Mouse (Mus musculus) frontal cortex, postnatal 36 days (tissue): Measurements from ENCODE around the gene Stox2.

Experiments used
- DNase-seq, 2 experiments: peaks; one replicate each; pipeline ENCODE4 v3.0.0; 2022; ENCODE audit warnings: low spot score in 2 of 2

Stox2 gene

DNA sequence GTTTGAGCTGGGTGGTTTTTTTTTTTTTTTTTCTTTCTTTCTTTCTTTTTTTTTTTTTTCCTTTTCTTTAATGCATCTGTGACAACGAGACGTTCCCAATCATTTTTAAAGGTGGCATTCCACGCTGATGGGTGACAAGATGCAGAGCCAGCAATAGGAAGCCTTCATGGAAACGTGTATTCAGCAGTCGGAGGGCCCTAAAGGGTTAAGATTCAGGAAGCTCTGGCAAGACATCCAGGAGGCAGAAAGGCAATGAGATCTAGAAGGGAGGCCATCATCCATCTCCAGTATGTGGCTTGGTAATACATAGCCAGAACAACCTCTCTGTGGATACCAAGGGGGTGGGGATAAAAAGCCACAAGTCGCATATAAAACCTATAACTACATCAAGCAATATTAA, 156.5 kb downstream of the Stox2 start:
- DNase-seq, result no peak

DNA sequence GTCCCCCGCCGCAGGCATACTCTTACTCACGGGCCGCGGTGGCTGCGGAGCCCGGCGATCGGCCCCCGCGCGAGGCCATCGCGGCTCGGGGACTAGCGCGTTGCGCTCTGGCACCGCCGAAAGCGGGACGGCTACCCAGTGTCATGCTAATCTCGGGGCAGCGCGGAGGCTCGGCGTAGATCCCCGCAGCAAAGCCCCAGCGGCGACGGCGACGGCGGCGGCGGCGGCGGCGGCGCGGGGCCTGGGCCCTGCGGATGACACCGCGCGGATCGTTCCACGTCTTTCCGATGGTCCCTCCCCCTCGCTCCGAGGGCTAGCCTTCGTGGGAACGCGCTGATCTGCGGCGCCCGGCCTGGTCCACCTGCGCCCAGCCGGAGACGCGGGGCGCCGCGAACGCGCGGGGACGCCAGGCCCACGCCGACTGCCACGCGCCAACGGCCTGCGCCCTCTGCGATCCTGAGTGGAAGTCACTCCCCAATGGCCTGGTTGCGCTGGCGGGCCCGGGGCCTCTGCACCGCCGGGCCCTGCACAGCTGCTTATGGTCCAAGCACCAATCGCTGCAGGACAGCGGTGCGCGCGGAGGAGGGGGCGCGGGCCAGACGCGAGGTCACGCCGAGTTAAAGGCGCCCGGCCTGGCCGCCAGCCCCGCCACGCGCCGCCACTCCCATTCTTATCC, 157.2 kb downstream of the Stox2 start:
- DNase-seq, result peak; percentile 71 to 74

DNA sequence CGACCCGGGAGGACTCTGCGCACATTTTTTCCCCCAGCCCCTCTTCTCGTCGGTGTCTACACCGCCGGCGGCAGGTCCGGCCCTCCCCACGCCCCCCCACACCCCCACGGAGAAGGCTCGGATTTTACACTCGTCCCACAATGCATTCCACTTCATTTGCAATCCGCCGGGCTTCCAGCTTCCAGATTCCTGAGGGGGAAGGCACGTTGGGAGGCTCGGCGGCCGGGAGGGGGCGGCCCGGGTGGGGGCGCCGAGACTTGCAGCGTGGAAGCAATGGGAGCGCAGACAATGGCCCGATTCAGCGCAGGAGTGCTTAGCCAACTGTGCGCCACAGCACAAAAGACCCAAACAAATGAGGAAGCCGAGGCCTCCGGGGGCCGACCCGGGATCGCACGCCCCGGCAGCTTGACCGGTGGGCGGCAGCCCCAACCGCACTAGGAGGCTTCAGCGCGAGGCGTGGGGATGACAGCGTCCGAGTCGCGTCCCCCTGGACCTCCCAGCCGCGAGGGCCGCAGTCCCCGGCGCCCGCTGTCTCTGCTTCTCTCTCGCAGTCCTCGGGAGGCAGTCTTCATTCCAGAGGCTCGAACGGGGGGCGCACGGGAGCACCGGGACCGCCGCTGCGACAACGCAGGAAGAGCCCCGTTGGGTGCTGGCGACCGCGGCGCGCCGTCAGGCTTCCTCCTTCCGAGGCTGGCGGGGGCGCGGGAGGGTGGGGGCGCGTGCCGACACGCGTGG, 157.9 kb downstream of the Stox2 start:
- DNase-seq, result peak; percentile 63 to 66

DNA sequence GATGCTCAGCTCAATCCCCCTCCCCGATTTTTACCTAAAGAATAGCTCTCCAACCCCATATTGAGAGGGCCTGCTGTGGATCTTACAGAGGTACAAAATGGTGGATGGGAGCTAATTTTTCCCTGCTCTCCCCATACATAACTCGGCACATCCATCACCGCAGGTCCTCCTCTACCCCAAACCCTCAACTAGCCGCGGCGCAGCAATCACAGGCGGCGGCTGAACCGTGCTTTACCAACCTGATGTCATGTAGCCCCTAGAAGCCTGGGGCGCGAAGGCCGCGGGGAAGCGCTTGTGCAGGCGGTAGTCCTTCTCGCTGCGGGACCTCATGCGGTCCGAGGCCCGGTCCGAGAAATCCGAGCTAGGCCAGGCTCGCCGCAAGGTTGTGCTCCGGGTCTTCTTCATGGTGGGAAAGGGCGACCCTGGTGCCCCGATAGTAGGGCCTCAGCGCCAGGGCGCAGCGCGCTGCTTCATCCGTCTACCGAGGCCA, 158.5 kb downstream of the Stox2 start:
- DNase-seq, result peak; percentile 43 to 49

DNA sequence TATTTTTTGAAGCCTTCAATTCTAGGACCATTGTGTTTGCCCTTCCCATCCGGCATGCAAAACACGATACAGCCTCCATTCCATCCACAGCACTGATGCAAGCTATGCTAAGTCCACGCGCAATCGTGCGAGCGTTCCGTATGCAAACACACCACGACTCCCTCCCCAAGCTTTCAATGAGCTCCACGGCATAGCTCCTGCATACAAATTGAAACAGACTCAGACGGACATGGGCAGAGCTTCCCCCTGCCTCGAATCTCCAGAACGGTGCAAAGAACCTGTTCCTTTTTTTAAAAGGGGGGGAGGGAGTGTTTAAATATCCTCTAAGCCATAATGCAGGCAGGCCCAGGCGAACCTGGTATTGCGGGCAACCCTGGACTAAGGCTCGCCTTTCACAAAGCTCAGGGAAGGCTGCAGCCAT, 159.0 kb downstream of the Stox2 start:
- DNase-seq, result peak in 1 of 2 experiments; percentile 54

DNA sequence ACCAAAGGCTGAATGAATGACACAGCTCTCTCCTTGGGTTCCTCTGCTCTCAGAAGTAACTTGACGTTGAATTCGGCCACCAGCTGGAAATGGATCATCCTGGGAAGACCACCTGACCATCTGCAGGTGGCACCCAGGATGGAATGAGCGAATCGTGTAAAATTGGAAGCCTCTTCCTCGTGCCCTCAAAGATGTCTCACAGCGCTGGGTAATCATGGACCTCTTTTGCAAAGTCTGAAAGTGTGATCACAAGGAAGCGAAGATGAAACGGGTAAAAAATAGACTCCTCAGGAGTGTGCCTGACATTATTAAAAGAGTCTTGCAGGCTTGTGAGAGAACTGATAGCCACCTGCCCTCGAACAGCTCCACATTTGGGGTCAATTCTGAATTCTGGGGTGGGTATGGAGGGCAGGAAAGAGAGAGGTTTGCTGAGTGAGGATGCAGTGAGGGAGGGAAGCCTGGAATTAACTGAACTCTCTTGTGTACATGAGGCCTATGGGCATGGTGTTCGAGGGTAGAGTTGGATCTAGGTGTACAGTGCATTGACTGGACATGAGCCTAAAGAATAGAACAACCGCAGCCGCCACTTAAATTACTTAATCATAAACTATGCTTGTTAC, 160.0 kb downstream of the Stox2 start:
- no peak for DNase-seq

DNA sequence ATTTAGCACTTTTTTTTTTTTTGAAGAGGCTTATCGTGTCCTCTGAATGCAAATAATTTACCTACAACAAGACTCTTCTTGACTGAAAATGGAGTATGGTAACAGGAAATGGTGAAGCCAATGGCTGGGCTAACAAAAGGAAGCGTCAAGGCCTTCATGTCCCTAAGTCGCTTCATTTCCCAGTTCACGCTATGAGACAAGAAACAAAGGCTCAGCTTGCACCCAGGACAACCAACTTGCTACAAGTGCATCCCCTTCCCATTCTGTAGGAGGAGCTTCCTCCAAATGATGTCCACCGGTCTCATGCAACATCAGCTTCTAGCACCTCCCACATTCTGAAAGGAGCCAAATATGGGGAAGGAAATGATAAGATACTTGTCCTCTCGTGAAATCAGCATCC, 160.7 kb downstream of the Stox2 start:
- DNase-seq, result no peak

DNA sequence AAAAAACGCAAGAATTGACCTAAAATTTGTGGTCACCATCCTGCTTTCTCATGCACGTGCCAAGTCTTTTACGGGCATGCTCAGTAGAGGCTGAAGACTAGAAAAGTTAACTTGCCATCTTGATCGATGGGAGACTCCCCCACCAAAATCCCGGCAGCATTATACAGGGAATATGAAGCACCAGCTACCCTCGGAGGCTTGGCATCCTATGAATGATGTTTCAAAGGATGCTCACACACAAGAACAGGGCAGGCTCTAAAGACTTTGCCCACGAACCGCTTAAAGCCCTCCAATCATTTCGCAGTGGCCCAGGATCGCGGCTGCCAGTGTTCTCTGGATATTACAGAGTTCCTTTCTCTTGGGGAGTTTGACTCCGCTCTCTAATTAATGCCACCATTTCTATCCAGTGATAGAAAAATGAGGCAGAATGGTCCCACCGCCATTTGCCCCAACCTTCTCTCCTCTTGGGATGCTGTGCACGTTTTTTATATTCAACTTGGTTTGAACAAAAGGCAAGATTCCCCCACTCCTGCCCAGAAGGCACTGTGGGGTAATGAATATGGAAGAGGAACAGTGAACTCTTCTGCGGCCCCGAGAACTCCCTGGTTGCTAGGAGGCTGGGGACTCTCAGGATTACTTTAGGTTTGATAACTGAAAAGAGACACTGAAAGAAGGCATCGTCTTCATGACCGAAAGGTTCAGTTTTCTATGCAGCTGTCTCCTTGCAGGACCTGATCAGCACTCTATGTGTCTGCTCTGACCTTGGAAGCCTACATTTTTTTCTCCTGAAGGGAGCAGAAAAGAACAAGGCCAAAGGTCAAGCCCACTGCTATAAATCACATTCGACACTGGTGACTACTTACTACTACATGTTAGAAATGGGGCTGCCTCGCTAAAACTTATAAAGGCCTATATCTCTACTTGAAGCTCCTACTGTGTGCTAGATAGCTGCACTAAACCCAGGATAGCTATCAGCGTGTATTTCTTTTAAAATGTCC, 161.5 kb downstream of the Stox2 start:
- no peak for DNase-seq

DNA sequence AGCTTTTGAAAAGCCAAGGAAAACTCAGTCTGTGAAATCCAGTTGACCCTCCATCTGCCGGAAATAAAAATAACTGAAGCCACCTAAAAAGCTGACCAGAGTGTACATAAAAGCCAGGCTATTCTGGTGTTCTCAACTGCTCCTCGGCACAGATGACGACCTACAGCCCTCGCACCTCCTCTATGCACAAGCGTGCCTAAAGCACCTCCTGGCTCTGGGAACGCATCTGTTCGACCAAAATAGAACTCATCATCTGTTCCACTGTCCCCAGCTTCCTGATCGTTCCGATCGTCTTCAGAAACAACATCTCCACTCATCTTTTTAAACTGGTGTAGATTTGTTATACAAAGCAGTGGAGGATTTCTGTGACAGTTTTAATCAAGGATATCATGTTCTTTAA, 166.3 kb downstream of the Stox2 start:
- peak; percentile 40 to 52 for DNase-seq

DNA sequence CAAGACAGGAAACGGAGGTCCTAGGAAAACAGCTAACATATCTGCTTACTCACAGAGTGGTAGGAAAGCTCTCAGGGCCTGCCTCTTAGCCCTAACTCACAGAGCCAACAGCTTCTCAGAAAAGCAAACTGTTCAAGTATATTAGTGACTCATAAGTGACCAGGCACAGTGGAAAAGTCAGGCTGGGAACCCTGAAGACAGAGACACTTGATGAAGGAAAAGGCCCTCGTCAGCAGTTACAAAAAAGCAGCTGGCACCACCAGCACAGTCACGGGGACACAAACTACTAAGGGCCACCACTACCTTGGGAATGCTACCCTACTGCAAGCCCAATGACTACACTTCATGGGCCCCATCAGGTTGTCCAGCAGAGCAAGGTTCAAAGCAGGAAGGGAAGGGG, 168.0 kb downstream of the Stox2 start:
- DNase-seq, result no peak

DNA sequence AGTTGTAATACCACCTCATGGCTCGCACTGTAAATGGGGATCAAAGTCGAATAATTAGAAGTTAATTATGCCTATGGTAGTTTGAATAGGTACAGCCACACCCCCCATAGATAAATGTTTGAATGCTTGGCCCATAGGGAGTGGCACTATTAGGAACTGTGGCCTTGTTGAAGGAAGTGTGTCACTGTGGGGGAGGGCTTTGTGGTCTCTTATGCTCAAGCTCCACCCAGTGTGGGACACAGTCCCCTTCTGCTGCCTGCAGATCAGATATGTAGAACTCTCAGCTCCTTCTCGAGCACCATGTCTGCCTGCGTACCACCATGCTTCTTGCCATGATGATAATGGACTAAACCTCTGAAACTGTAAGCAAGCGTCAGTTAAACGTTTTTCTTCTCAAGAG, 177.2 kb downstream of the Stox2 start:
- DNase-seq, result no peak

DNA sequence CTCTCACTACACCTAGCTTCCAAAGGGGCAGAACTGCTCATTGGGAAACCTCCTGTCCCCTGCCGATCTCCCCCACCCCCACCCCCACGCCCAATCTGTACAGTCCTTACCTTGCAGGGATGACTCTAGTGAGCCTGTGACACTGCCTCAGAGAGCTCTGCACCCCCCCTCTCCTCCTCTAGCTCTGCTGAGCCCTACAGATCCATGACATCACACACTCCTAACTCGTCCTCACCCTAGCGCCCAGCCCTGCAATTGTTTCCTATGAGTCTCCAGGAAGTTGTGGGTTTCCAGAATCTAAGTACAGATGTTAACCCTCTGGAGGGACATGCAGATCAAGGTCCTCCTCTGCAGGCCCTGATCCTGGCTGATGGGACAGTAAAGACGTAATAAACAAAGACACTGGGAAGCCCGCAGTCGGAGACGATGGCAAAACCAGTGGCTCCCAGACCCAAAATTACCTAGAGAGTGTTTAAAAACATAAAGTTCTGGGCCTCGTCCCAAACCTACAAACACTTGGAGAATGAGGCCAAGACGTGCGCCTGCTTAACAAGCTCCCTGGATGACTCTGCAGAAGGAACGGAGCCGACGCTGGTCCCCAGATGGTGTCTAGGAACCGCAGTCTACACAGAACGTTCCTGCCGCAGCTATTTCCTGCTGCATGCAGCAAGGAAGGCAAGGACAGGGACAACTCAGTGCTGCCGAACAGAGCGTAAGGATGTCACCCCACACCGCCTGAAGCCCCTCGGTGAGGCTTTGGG, 177.9 kb downstream of the Stox2 start:
- DNase-seq, result peak; percentile 75 to 86

DNA sequence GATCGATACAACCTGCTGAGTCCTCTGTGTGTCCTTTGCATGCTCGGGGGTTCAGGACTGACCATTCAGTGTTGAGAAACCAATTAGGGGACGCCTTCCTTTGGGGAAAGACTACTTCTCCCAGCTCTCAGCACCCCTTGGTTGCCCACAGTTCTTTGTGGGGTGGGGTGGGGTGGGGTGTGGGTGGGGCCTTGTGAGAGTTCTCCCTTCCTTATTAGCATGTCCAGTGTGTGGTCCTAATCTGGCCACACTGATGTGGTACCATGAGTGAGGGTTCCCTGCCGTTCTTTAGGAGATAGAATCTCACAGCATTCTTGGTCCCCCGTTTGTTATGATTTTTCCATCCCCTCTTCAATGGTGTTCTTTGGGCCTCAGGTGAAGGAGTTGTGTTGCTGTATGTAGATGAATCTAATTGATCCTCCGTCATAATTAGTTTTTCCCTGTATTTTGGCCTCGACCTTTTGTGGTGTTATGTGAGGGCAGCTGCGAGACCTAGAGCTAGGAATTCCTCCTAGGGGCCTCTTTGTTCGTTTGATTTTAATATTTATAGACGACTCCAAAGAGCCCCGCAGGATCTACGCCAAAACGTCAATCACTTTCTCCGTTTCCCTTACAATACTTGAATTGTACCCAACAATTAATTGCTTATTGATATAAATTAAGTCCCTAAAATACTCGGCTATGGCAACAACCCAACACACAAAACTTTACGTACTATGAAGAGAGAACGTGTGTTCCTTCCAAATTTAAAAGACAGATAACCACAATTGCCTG, 182.9 kb downstream of the Stox2 start:
- no peak for DNase-seq

DNA sequence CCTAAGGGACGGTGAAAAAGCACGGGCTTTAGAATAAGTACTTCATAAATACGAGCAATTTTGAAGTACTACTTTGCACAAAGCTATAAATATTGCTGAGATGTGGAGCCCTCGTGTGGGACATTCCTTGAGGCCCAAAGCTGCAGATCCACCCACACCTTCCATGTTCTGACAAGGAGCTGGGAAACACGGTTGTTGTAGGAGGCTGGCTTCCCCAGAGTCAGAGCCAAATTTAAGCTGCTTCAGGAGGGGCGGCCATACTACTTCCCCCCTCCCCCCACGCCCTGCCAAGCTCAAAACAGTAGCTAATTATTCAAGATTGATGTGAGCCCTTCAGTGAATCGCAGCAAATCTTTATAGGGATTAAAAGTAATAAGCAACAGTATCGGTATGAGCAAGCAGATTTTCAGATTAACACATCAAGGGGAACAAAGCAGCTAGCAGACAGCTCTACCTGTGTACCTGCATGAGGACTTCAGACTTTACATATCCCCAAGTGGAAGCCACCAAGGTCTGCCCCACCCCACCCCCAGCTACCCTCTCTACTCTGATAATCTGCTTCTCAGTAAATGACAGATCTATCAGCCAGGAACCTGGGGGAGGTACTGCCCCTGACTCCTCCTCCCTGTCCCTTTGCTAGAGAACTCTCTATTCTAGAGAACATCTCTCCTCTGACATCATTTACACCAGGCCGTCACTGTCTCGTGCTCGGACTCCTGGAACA, 185.2 kb downstream of the Stox2 start:
- DNase-seq, result peak; percentile 42 to 62

DNA sequence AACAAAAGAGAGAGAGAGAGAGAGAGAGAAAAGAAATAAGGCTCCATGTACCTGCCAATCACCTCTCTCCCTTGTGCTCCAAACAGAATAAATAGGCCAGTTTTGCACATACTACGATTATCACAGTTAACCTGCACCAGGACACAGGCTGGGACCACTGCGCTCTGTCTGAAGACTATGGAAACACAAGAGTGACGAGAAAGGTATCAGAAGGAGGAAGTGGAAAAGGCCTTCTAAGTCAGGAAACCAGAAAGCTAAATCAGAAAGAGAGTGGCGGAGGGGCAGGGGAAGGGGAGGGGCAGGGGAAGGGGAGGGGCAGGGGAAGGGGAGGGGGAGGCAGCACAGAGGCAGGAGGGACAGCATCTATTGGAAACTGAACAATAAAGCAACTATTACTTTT, 195.3 kb downstream of the Stox2 start:
- no peak for DNase-seq

DNA sequence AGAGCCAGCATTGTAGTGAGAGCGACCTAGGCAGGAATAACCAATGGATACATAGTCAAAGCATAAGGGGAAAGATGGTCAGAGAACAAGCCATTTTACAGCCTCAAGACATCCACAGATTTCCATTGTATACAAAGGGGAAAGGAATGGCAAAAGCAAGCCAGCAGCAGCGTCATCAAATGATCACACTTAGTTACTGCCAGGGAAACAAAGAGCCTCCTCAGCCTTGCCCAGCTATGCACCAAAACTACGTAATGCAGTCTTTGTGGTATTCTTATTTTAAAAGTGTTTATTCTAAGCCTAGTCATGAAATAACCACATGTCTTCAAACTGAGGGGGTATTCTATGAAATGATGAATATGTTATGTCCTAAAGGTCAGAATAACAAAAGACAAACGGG, 201.0 kb downstream of the Stox2 start:
- no peak for DNase-seq

DNA sequence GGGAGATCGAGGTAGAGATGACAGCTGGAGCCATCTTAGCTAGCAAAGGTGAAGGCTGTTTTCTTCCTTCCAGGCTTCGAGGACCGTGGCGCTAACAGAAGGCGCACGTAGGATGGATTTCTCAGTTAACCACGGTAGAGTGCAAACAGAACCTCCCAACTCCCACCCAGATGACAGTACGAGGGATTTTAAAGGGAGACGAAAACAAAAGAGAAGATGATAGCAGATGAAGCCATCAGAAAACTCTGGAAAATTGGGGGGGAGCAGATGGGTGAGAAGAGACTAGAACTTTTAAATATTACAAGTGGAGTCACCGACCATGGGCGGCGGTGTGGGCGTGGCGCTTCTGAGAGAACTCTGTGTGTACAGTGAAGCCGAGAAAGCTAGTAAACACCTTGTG, 202.0 kb downstream of the Stox2 start:
- peak; percentile 60 to 67 for DNase-seq

DNA sequence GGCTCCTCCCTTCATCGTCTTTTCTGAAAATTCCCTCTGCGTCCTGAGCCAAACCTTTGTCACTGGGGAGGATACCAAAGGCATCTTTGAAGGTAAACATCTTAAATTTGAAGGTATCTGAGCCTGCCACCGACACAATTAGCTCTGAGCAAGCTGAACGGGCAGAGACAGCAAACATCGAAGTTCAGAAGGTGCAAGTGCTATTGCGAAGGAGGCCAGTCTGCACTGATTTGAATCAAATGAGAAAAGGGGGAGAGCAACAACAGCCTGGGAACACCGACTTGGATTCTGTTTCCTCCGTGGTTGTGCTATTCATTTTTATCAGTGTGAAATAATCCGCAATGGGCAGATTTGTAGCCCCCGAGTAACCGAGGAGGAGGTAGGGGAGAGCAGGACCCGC, 202.5 kb downstream of the Stox2 start:
- no peak for DNase-seq

DNA sequence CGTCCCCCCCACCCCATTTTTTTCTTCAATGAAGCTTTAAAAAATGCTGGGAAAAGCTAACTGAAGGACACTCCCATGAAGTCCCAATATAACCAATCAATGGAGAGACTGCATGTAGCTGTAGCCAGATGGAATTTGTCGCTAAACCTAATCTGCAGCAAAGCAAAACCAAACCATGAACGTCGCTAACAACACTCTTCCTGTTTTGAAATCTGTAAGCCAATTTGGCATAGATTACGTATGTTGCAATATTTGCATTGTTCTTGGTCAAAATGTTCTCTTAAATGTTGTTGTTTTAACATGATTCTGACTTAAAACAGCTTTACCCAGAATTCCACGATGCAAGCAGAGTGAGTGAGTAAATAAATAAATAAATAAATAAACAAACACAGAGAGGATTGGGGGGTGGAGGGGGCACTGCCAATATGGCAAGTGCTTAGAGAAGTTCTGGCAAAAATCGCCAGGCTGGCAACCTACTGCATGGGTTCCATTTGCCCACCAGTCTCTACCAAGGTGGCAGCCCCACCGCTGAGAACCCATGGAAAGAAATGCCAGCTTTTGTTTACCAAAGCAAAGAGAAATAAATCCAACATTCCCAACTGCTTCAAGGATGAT, 203.0 kb downstream of the Stox2 start:
- DNase-seq, result no peak
